Mouse (Mus musculus) ES-Bruce4 (cell line): ENCODE measurements around the gene Pik3r1.

ENCODE experiments used
- EP300 ChIP-seq: IDR thresholded peaks from 2 replicates; pipeline ENCODE4 v1.6.1; 2011; ENCODE audit warnings: low read depth, low read length; ENCODE audit not compliant: insufficient read depth
- POLR2A ChIP-seq: IDR thresholded peaks from one replicate; pipeline ENCODE4 v1.8.1; 2011; ENCODE audit warnings: low read length; ENCODE audit not compliant: insufficient read depth

DNA sequence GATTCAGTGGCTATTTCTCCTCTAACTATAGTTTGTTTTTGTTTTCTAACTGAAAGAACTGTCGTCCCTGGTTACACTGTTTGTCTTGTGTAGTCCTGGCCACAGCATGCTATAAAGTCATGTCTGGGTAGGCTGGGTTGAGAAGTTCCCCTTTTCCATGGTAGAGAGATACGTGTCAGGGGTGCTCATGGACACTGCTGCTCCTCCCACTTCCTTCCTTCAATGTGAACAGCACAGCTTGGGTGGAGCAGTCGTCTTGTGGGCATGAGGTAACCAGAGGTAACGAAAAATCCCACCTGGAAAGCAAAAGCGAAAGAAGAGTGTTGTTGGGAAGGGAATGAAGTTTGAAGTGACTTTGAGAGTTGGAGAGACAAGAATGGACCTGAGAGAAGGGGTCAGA lies 104.0 kb downstream of the Pik3r1 start:
- no peak for TF ChIP-seq POLR2A
- no peak for TF ChIP-seq EP300
